Comparison of ENCODE assay signal across 8 mouse cellular contexts in the genomic region with DNA sequence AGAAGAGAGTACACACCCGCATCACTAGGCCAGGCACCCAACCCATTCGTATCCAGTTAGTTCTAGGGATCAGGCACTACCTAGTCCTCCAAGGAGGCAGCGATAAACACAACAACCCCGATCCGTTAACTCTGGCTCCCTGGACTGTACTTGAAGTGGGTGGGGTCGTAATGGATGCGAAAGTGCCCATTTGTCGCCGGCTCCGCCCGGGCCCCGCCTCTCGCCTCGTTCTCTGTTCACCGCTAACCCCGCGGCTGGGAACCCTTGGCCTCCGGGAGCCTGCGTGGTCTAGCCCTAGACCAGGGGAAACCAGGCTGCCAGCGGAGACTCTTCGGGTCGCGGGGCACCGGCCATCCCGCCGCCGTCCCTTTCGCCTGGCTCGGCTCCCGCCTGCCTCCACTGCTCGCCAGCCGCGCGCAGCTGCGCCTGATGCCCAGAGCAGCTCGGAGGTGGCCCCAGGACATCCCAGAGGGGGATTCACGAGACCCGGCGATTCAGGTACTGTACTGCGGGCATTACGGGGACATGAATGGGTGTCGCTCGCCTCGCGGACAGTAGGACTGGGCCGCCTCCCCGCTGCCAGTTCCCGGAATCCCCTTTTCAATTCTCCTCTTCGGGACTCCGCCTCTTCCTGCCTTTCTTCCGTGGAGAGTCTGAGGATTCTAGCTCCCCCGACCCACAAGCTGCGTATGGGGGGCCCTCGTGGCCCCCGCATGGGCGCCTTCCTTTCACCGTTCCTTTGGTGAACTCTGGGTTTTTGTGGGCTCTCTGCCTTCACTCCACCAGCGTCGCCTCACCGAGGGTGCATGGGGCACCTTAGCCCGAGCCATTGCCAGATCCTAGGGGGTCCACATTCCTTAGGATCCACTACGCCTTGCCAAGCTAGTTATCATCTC. TPM values are rescaled to one million over a fixed set of nuclear protein-coding genes. Genes with fewer than 3 reads are reported as not detected.
DNase-seq lines count a peak whose midpoint lies in the region; ATAC-seq lines count a peak whose summit lies in the region.

A gene (plus strand): TSS at position 207 of the 896 bp plus-strand sequence.

- no peaks in the 10 kb centered on the region for H3K36me3 ChIP-seq in hindbrain, embryonic 12.5 days

- peak; percentile 91 for DNase-seq in Muller cell, postnatal 12 days (ENCODE audit: inconsistent ontology term)
- peak; percentile 80 for DNase-seq in cerebellum, adult 9-11 months
- peak; percentile 61 to 63 for DNase-seq in frontal cortex, postnatal 14 days (ENCODE audit: low spot score in 2 of 2)
- DNase-seq in layer of hippocampus, postnatal 36 days, result peak; percentile 78
- DNase-seq in lung, postnatal 25 days (ENCODE audit: low spot score), result peak; percentile 90
- peak; percentile 89 for DNase-seq in retina, postnatal 1 day
- DNase-seq in thymus, postnatal 4 days, result peak; percentile 85

- peak within 1 kb of the TSS; percentile 76 for H3K4me2 ChIP-seq in hindbrain, embryonic 12.5 days (replicated peaks)

- H3K27me3 ChIP-seq in hindbrain, embryonic 12.5 days, result no peaks in the 10 kb centered on the region

- no peaks in the 10 kb centered on the region for H3K9me3 ChIP-seq in hindbrain, embryonic 12.5 days (replicated peaks)

- peaks cover 14% of the 10 kb centered on the region for H3K4me1 ChIP-seq in hindbrain, embryonic 12.5 days

- peak within 1 kb of the TSS; percentile 95 for H3K27ac ChIP-seq in hindbrain, embryonic 12.5 days

- peak; percentile 91 for ATAC-seq in hindbrain, embryonic 12.5 days (ENCODE audit: low FRiP score)

- H3K4me3 ChIP-seq in hindbrain, embryonic 12.5 days, result peak within 1 kb of the TSS; percentile 77

- WGBS in hindbrain, embryonic 12.5 days, result under 1% methylated on average over 57 of the region's 62 CpGs

- peak within 1 kb of the TSS; percentile 87 for H3K9ac ChIP-seq in hindbrain, embryonic 12.5 days

RNA-seq across cellular contexts. Expression of the gene that starts here (rescaled TPM):
- 34.0 and 34.1 TPM in 2 replicates for polyA plus RNA-seq in hindbrain, embryonic 12.5 days (2016; fragmentation: Nextera tagmentation; extraction: Ambion mirVana)
- 10 to 100 TPM; 20.6 to 23.0 TPM for total RNA-seq in layer of hippocampus, postnatal 36 days (2021)

Comparison
In these comparisons a context has a peak if more than half of its experiments do, and no peak if none do; other contexts are left out.
1. Peak in every context shown above with its lines: DNase-seq, ATAC-seq, H3K4me3 ChIP-seq and H3K27ac ChIP-seq.